Mouse (Mus musculus) ES-E14 (cell line): ENCODE data around the gene Celsr1.

ENCODE experiments used
- HCFC1 ChIP-seq: IDR thresholded peaks from 2 replicates; pipeline ENCODE4 v1.6.1; 2012; ENCODE audit warnings: low read length, inconsistent platforms, borderline replicate concordance; ENCODE audit not compliant: insufficient read depth
- MAFK ChIP-seq: IDR thresholded peaks from 2 replicates; pipeline ENCODE4 v1.6.1; 2014; ENCODE audit warnings: mild to moderate bottlenecking, low read depth, low read length, inconsistent platforms; ENCODE audit not compliant: insufficient read depth
- ZC3H11A ChIP-seq: IDR thresholded peaks from 2 replicates; pipeline ENCODE4 v1.6.1; 2012; ENCODE audit warnings: low read depth, mild to moderate bottlenecking, inconsistent platforms, low read length, borderline replicate concordance
- ZNF384 ChIP-seq: IDR thresholded peaks from 2 replicates; pipeline ENCODE4 v1.6.1; 2012; ENCODE audit warnings: low read depth, low read length, inconsistent platforms

- no peak for TF ChIP-seq HCFC1
- TF ChIP-seq ZNF384, result no peak
- TF ChIP-seq ZC3H11A, result no peak
- no peak for TF ChIP-seq MAFK
Measured at GRCm38 (mm10) chr15:85949421-85950164, 84.0 kb downstream of the Celsr1 start.
